Mouse (Mus musculus): ENCODE measurements around the gene Gngt1.

DNA sequence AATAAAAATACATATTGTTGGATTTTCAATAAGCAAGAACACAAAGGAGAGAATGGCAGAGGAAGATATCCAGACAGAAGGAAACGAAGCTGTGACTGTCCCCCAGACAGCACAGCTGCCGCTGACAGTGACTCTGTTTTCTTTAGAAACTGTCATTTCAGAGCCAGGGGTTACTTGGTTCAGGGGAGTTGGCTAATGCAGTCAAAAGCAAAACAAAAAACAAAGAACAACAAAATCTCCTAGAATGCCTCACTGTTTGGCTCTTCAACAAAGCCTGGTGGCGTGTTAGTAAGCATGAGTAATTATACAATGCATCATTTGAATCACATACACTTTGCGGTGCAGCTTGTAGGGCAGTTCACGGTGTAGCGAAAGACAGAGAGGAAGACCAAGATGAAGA lies 5.7 kb downstream of the Gngt1 start:
- no peak for TF ChIP-seq CTCF (IDR thresholded peaks at IDR 0.05; ENCODE audit: control insufficient read depth, insufficient read depth, insufficient read length)
- no peak for TF ChIP-seq CEBPB (IDR thresholded peaks at IDR 0.05; ENCODE audit: low read depth)
- no peak for TF ChIP-seq MAX (IDR thresholded peaks at IDR 0.05)

Measured in C2C12 (cell line).